Mouse (Mus musculus): ENCODE measurements around the gene Fig4. TPM values are rescaled to one million over a fixed set of nuclear protein-coding genes. Genes with fewer than 3 reads are reported as not detected.

Gene Fig4
- polyA plus RNA-seq, 1 experiment from 2014 or later: 17.8 TPM

GRCm38 (mm10) chr10:41233140-41233539, 69.9 kb downstream of the Fig4 start:
- Histone ChIP-seq H3K9ac (replicated peaks; ENCODE audit: low read length) (no peak overlapping the region), H3K9me3 (replicated peaks; ENCODE audit: control insufficient read depth, low read length) (no peaks in the 10 kb centered on the region), H3K36me3 (replicated peaks; ENCODE audit: control insufficient read depth, insufficient read depth, low read depth, low read length) (no peaks in the 10 kb centered on the region), H3K4me3 (ENCODE audit: low read depth, low read length) (no peak overlapping the region), H3K4me2 (ENCODE audit: low read depth, low read length) (no peak overlapping the region), H3K27me3 (ENCODE audit: control insufficient read depth, insufficient read depth, low read length) (no peaks in the 10 kb centered on the region), H3K27ac (replicated peaks; ENCODE audit: low read depth, low read length) (no peak overlapping the region), H3K4me1 (ENCODE audit: control insufficient read depth, insufficient read depth, low read length) (no peaks in the 10 kb centered on the region)
- ATAC-seq (replicated peaks; ENCODE audit: insufficient number of reproducible peaks, low FRiP score, low TSS enrichment, low read depth): no peak
- DNase-seq (ENCODE audit: low spot score): no peak
- 88% methylated on average over 6 of the region's 6 CpGs for WGBS

- DNase-seq (ENCODE audit: low spot score): no peak
- Histone ChIP-seq H3K27me3 (ENCODE audit: control insufficient read depth, insufficient read depth, low read length) (no peaks in the 10 kb centered on the region), H3K9ac (replicated peaks; ENCODE audit: low read length) (no peak overlapping the region), H3K36me3 (replicated peaks; ENCODE audit: control insufficient read depth, insufficient read depth, low read depth, low read length) (no peaks in the 10 kb centered on the region), H3K27ac (replicated peaks; ENCODE audit: low read depth, low read length) (no peak overlapping the region), H3K4me3 (ENCODE audit: low read depth, low read length) (no peak overlapping the region), H3K4me2 (ENCODE audit: low read depth, low read length) (no peak overlapping the region), H3K4me1 (ENCODE audit: control insufficient read depth, insufficient read depth, low read length) (no peaks in the 10 kb centered on the region), H3K9me3 (replicated peaks; ENCODE audit: control insufficient read depth, low read length) (no peaks in the 10 kb centered on the region)
- WGBS: 87% methylated on average over 6 of the region's 6 CpGs
- ATAC-seq (replicated peaks; ENCODE audit: insufficient number of reproducible peaks, low FRiP score, low TSS enrichment, low read depth): no peak
Observed at GRCm38 (mm10) chr10:41231163-41231835, 71.8 kb downstream of the Fig4 start.

GRCm38 (mm10) chr10:41227626-41228025, 75.4 kb downstream of the Fig4 start:
- H3K36me3 ChIP-seq (replicated peaks; ENCODE audit: control insufficient read depth, insufficient read depth, low read depth, low read length): no peaks in the 10 kb centered on the region
- H3K27me3 ChIP-seq (ENCODE audit: control insufficient read depth, insufficient read depth, low read length): no peaks in the 10 kb centered on the region
- no peaks in the 10 kb centered on the region for H3K4me1 ChIP-seq (ENCODE audit: control insufficient read depth, insufficient read depth, low read length)
- H3K9me3 ChIP-seq (replicated peaks; ENCODE audit: control insufficient read depth, low read length): no peaks in the 10 kb centered on the region
- H3K4me3 ChIP-seq (ENCODE audit: low read depth, low read length): no peak overlapping the region
- DNase-seq (ENCODE audit: low spot score) (no peak), ATAC-seq (replicated peaks; ENCODE audit: insufficient number of reproducible peaks, low FRiP score, low TSS enrichment, low read depth) (no peak)
- WGBS: 79% methylated on average over 7 of the region's 7 CpGs
- H3K4me2 ChIP-seq (ENCODE audit: low read depth, low read length): no peak overlapping the region
- no peak overlapping the region for H3K27ac ChIP-seq (replicated peaks; ENCODE audit: low read depth, low read length)
- H3K9ac ChIP-seq (replicated peaks; ENCODE audit: low read length): no peak overlapping the region

GRCm38 (mm10) chr10:41223499-41223898, 79.6 kb downstream of the Fig4 start:
- Histone ChIP-seq H3K9me3 (replicated peaks; ENCODE audit: control insufficient read depth, low read length) (no peaks in the 10 kb centered on the region), H3K4me2 (ENCODE audit: low read depth, low read length) (no peak overlapping the region), H3K27ac (replicated peaks; ENCODE audit: low read depth, low read length) (no peak overlapping the region), H3K4me1 (ENCODE audit: control insufficient read depth, insufficient read depth, low read length) (no peaks in the 10 kb centered on the region), H3K27me3 (ENCODE audit: control insufficient read depth, insufficient read depth, low read length) (no peaks in the 10 kb centered on the region), H3K9ac (replicated peaks; ENCODE audit: low read length) (no peak overlapping the region), H3K4me3 (ENCODE audit: low read depth, low read length) (no peak overlapping the region), H3K36me3 (replicated peaks; ENCODE audit: control insufficient read depth, insufficient read depth, low read depth, low read length) (no peaks in the 10 kb centered on the region)
- 40% methylated on average over 4 of the region's 4 CpGs for WGBS
- ATAC-seq (replicated peaks; ENCODE audit: insufficient number of reproducible peaks, low FRiP score, low TSS enrichment, low read depth): no peak
- peak; percentile 49 for DNase-seq (ENCODE audit: low spot score)

GRCm38 (mm10) chr10:41221204-41221603, 81.9 kb downstream of the Fig4 start:
- H3K9ac ChIP-seq (replicated peaks; ENCODE audit: low read length): no peak overlapping the region
- H3K9me3 ChIP-seq (replicated peaks; ENCODE audit: control insufficient read depth, low read length): no peaks in the 10 kb centered on the region
- H3K4me3 ChIP-seq (ENCODE audit: low read depth, low read length): no peak overlapping the region
- DNase-seq (ENCODE audit: low spot score) (no peak), ATAC-seq (replicated peaks; ENCODE audit: insufficient number of reproducible peaks, low FRiP score, low TSS enrichment, low read depth) (no peak)
- 70% methylated on average over 4 of the region's 4 CpGs for WGBS
- H3K27ac ChIP-seq (replicated peaks; ENCODE audit: low read depth, low read length): no peak overlapping the region
- no peak overlapping the region for H3K4me2 ChIP-seq (ENCODE audit: low read depth, low read length)
- no peaks in the 10 kb centered on the region for H3K27me3 ChIP-seq (ENCODE audit: control insufficient read depth, insufficient read depth, low read length)
- H3K4me1 ChIP-seq (ENCODE audit: control insufficient read depth, insufficient read depth, low read length): no peaks in the 10 kb centered on the region
- H3K36me3 ChIP-seq (replicated peaks; ENCODE audit: control insufficient read depth, insufficient read depth, low read depth, low read length): no peaks in the 10 kb centered on the region

GRCm38 (mm10) chr10:41218897-41219296, 84.2 kb downstream of the Fig4 start:
- H3K27me3 ChIP-seq (ENCODE audit: control insufficient read depth, insufficient read depth, low read length): no peaks in the 10 kb centered on the region
- no peaks in the 10 kb centered on the region for H3K9me3 ChIP-seq (replicated peaks; ENCODE audit: control insufficient read depth, low read length)
- 87% methylated on average over 10 of the region's 10 CpGs for WGBS
- no peak overlapping the region for H3K4me2 ChIP-seq (ENCODE audit: low read depth, low read length)
- no peaks in the 10 kb centered on the region for H3K4me1 ChIP-seq (ENCODE audit: control insufficient read depth, insufficient read depth, low read length)
- no peak overlapping the region for H3K27ac ChIP-seq (replicated peaks; ENCODE audit: low read depth, low read length)
- H3K4me3 ChIP-seq (ENCODE audit: low read depth, low read length): no peak overlapping the region
- no peak overlapping the region for H3K9ac ChIP-seq (replicated peaks; ENCODE audit: low read length)
- no peak for DNase-seq (ENCODE audit: low spot score)
- ATAC-seq (replicated peaks; ENCODE audit: insufficient number of reproducible peaks, low FRiP score, low TSS enrichment, low read depth): no peak
- H3K36me3 ChIP-seq (replicated peaks; ENCODE audit: control insufficient read depth, insufficient read depth, low read depth, low read length): no peaks in the 10 kb centered on the region

- Histone ChIP-seq H3K4me3 (ENCODE audit: low read depth, low read length) (no peak overlapping the region), H3K9me3 (replicated peaks; ENCODE audit: control insufficient read depth, low read length) (no peaks in the 10 kb centered on the region), H3K4me2 (ENCODE audit: low read depth, low read length) (no peak overlapping the region), H3K4me1 (ENCODE audit: control insufficient read depth, insufficient read depth, low read length) (no peaks in the 10 kb centered on the region), H3K27me3 (ENCODE audit: control insufficient read depth, insufficient read depth, low read length) (no peaks in the 10 kb centered on the region), H3K9ac (replicated peaks; ENCODE audit: low read length) (no peak overlapping the region), H3K36me3 (replicated peaks; ENCODE audit: control insufficient read depth, insufficient read depth, low read depth, low read length) (no peaks in the 10 kb centered on the region), H3K27ac (replicated peaks; ENCODE audit: low read depth, low read length) (no peak overlapping the region)
- ATAC-seq (replicated peaks; ENCODE audit: insufficient number of reproducible peaks, low FRiP score, low TSS enrichment, low read depth) (no peak), DNase-seq (ENCODE audit: low spot score) (no peak)
- 89% methylated on average over 3 of the region's 3 CpGs for WGBS
Observed at GRCm38 (mm10) chr10:41214083-41214482, 89.0 kb downstream of the Fig4 start.

GRCm38 (mm10) chr10:41209538-41209937, 93.5 kb downstream of the Fig4 start:
- 73% methylated on average over 4 of the region's 4 CpGs for WGBS
- H3K27ac ChIP-seq (replicated peaks; ENCODE audit: low read depth, low read length): no peak overlapping the region
- no peak for ATAC-seq (replicated peaks; ENCODE audit: insufficient number of reproducible peaks, low FRiP score, low TSS enrichment, low read depth)

More at GRCm38 (mm10) chr10:41209538-41209937, 93.5 kb downstream of the Fig4 start:
- H3K9me3 ChIP-seq (replicated peaks; ENCODE audit: control insufficient read depth, low read length): no peaks in the 10 kb centered on the region
- no peaks in the 10 kb centered on the region for H3K27me3 ChIP-seq (ENCODE audit: control insufficient read depth, insufficient read depth, low read length)
- H3K4me1 ChIP-seq (ENCODE audit: control insufficient read depth, insufficient read depth, low read length): no peaks in the 10 kb centered on the region
- H3K9ac ChIP-seq (replicated peaks; ENCODE audit: low read length): no peak overlapping the region
- no peak overlapping the region for H3K4me3 ChIP-seq (ENCODE audit: low read depth, low read length)
- no peaks in the 10 kb centered on the region for H3K36me3 ChIP-seq (replicated peaks; ENCODE audit: control insufficient read depth, insufficient read depth, low read depth, low read length)
- no peak overlapping the region for H3K4me2 ChIP-seq (ENCODE audit: low read depth, low read length)
- no peak for DNase-seq (ENCODE audit: low spot score)

Measured in embryonic facial prominence, embryonic 11.5 days (tissue).